Mouse (Mus musculus): Measurements from ENCODE around the gene Arhgap29. TPM values are rescaled to one million over a fixed set of nuclear protein-coding genes. Genes with fewer than 3 reads are reported as not detected.

Arhgap29 gene
- total and polyA plus RNA-seq, 2 experiments from 2014 or later = 12.8 to 35.9 TPM

GRCm38 (mm10) chr3:121999934-122000333 is 47.6 kb downstream of the Arhgap29 start:
- 80% methylated on average over 2 of the region's 2 CpGs for whole genome bisulfite sequencing

GRCm38 (mm10) chr3:122001568-122001967 is 49.2 kb downstream of the Arhgap29 start:
- H3K9ac ChIP-seq = no peak overlapping the region
- ATAC-seq (no peak), DNase-seq (no peak)
- no peak overlapping the region for H3K27ac ChIP-seq (ENCODE audit: low read depth, low read length)
- H3K9me3 ChIP-seq (ENCODE audit: low read length) = no peaks in the 10 kb centered on the region
- H3K4me3 ChIP-seq (ENCODE audit: low read depth, low read length) = no peak overlapping the region
- H3K4me1 ChIP-seq (ENCODE audit: insufficient read depth) = no peaks in the 10 kb centered on the region
- no peaks in the 10 kb centered on the region for H3K27me3 ChIP-seq (ENCODE audit: insufficient read depth, low read length)
- no peak for TF ChIP-seq CTCF (IDR thresholded peaks at IDR 0.05; ENCODE audit: low read depth)
- H3K4me2 ChIP-seq (ENCODE audit: low read depth) = no peak overlapping the region
- no peaks in the 10 kb centered on the region for H3K36me3 ChIP-seq (ENCODE audit: insufficient read depth)
- WGBS = 84% methylated on average over 6 of the region's 6 CpGs

More at GRCm38 (mm10) chr3:121999934-122000333, 47.6 kb downstream of the Arhgap29 start:
- no peaks in the 10 kb centered on the region for H3K4me1 ChIP-seq (ENCODE audit: insufficient read depth)
- H3K36me3 ChIP-seq (ENCODE audit: insufficient read depth) = no peaks in the 10 kb centered on the region
- no peak for ATAC-seq
- H3K27ac ChIP-seq (ENCODE audit: low read depth, low read length) = no peak overlapping the region
- H3K27me3 ChIP-seq (ENCODE audit: insufficient read depth, low read length) = no peaks in the 10 kb centered on the region
- no peak overlapping the region for H3K4me3 ChIP-seq (ENCODE audit: low read depth, low read length)
- no peak for DNase-seq
- H3K9ac ChIP-seq = no peak overlapping the region
- H3K4me2 ChIP-seq (ENCODE audit: low read depth) = no peak overlapping the region
- H3K9me3 ChIP-seq (ENCODE audit: low read length) = no peaks in the 10 kb centered on the region
- TF ChIP-seq CTCF (IDR thresholded peaks at IDR 0.05; ENCODE audit: low read depth) = no peak

GRCm38 (mm10) chr3:122009818-122010217 is 57.5 kb downstream of the Arhgap29 start:
- ATAC-seq (no peak), DNase-seq (no peak)
- Histone ChIP-seq H3K27ac (ENCODE audit: low read depth, low read length) (no peak overlapping the region), H3K36me3 (ENCODE audit: insufficient read depth) (0 out of 2 replicates have a peak, but pooled peaks cover 3% of the 10 kb centered on the region), H3K4me2 (ENCODE audit: low read depth) (no peak overlapping the region), H3K9ac (no peak overlapping the region), H3K9me3 (ENCODE audit: low read length) (no peaks in the 10 kb centered on the region), H3K27me3 (ENCODE audit: insufficient read depth, low read length) (no peaks in the 10 kb centered on the region), H3K4me3 (ENCODE audit: low read depth, low read length) (no peak overlapping the region), H3K4me1 (ENCODE audit: insufficient read depth) (no peaks in the 10 kb centered on the region)
- 88% methylated on average over 5 of the region's 5 CpGs for WGBS
- no peak for TF ChIP-seq CTCF (IDR thresholded peaks at IDR 0.05; ENCODE audit: low read depth)

GRCm38 (mm10) chr3:122010292-122010691 is 58.0 kb downstream of the Arhgap29 start:
- no peak overlapping the region for H3K4me2 ChIP-seq (ENCODE audit: low read depth)
- WGBS = 89% methylated on average over 5 of the region's 5 CpGs
- no peak for TF ChIP-seq CTCF (IDR thresholded peaks at IDR 0.05; ENCODE audit: low read depth)
- DNase-seq (no peak), ATAC-seq (no peak)
- H3K4me3 ChIP-seq (ENCODE audit: low read depth, low read length) = no peak overlapping the region
- H3K36me3 ChIP-seq (ENCODE audit: insufficient read depth) = 0 out of 2 replicates have a peak, but pooled peaks cover 3% of the 10 kb centered on the region
- H3K4me1 ChIP-seq (ENCODE audit: insufficient read depth) = no peaks in the 10 kb centered on the region
- no peak overlapping the region for H3K9ac ChIP-seq
- no peak overlapping the region for H3K27ac ChIP-seq (ENCODE audit: low read depth, low read length)
- no peaks in the 10 kb centered on the region for H3K27me3 ChIP-seq (ENCODE audit: insufficient read depth, low read length)
- no peaks in the 10 kb centered on the region for H3K9me3 ChIP-seq (ENCODE audit: low read length)

GRCm38 (mm10) chr3:122012464-122012863 is 60.1 kb downstream of the Arhgap29 start:
- TF ChIP-seq CTCF (IDR thresholded peaks at IDR 0.05; ENCODE audit: low read depth) = no peak
- Histone ChIP-seq H3K27ac (ENCODE audit: low read depth, low read length) (no peak overlapping the region), H3K9me3 (ENCODE audit: low read length) (no peaks in the 10 kb centered on the region), H3K4me2 (ENCODE audit: low read depth) (no peak overlapping the region), H3K9ac (no peak overlapping the region), H3K36me3 (ENCODE audit: insufficient read depth) (0 out of 2 replicates have a peak, but pooled peaks cover 3% of the 10 kb centered on the region), H3K4me1 (ENCODE audit: insufficient read depth) (no peaks in the 10 kb centered on the region), H3K4me3 (ENCODE audit: low read depth, low read length) (no peak overlapping the region), H3K27me3 (ENCODE audit: insufficient read depth, low read length) (no peaks in the 10 kb centered on the region)
- WGBS = 71% methylated on average over 1 of the region's 1 CpGs
- no peak for DNase-seq
- no peak for ATAC-seq

- no peak overlapping the region for H3K4me2 ChIP-seq (ENCODE audit: low read depth)
- WGBS = 91% methylated on average over 7 of the region's 7 CpGs
- H3K27me3 ChIP-seq (ENCODE audit: insufficient read depth, low read length) = no peaks in the 10 kb centered on the region
- H3K36me3 ChIP-seq (ENCODE audit: insufficient read depth) = no peaks in the 10 kb centered on the region
- DNase-seq (no peak), ATAC-seq (no peak)
- no peaks in the 10 kb centered on the region for H3K9me3 ChIP-seq (ENCODE audit: low read length)
- H3K4me1 ChIP-seq (ENCODE audit: insufficient read depth) = no peaks in the 10 kb centered on the region
- TF ChIP-seq CTCF (IDR thresholded peaks at IDR 0.05; ENCODE audit: low read depth) = no peak
- H3K4me3 ChIP-seq (ENCODE audit: low read depth, low read length) = no peak overlapping the region
- no peak overlapping the region for H3K27ac ChIP-seq (ENCODE audit: low read depth, low read length)
- no peak overlapping the region for H3K9ac ChIP-seq
Observed at GRCm38 (mm10) chr3:122018421-122018820, 66.1 kb downstream of the Arhgap29 start.

GRCm38 (mm10) chr3:122019159-122019558 is 66.8 kb downstream of the Arhgap29 start:
- Histone ChIP-seq H3K36me3 (ENCODE audit: insufficient read depth) (no peaks in the 10 kb centered on the region), H3K27me3 (ENCODE audit: insufficient read depth, low read length) (no peaks in the 10 kb centered on the region), H3K4me1 (ENCODE audit: insufficient read depth) (no peaks in the 10 kb centered on the region), H3K4me3 (ENCODE audit: low read depth, low read length) (no peak overlapping the region), H3K9ac (no peak overlapping the region), H3K4me2 (ENCODE audit: low read depth) (no peak overlapping the region), H3K9me3 (ENCODE audit: low read length) (no peaks in the 10 kb centered on the region), H3K27ac (ENCODE audit: low read depth, low read length) (no peak overlapping the region)
- TF ChIP-seq CTCF (IDR thresholded peaks at IDR 0.05; ENCODE audit: low read depth) = no peak
- 92% methylated on average over 5 of the region's 5 CpGs for WGBS
- no peak for ATAC-seq
- no peak for DNase-seq

All from forebrain, postnatal 0 days (tissue).